Mouse (Mus musculus): ENCODE data around the gene Tex26. TPM values are rescaled to one million over a fixed set of nuclear protein-coding genes. Genes with fewer than 3 reads are reported as not detected.

Gene Tex26
- polyA plus RNA-seq, 1 experiment from 2014 or later: 0.59 TPM

- 93% methylated on average over 7 of the region's 7 CpGs for WGBS
- ATAC-seq (ENCODE audit: low FRiP score, low TSS enrichment): no peak
- no peaks in the 10 kb centered on the region for H3K9me3 ChIP-seq (ENCODE audit: low read length)
- H3K9ac ChIP-seq (replicated peaks; ENCODE audit: low read length): no peak overlapping the region
- H3K4me1 ChIP-seq (ENCODE audit: insufficient read depth, low read length): no peaks in the 10 kb centered on the region
- no peak overlapping the region for H3K27ac ChIP-seq (ENCODE audit: low read length)
- no peaks in the 10 kb centered on the region for H3K27me3 ChIP-seq (ENCODE audit: insufficient read depth, low read length)
- H3K36me3 ChIP-seq (ENCODE audit: insufficient read depth, low read length): no peaks in the 10 kb centered on the region
- no peak overlapping the region for H3K4me2 ChIP-seq (replicated peaks; ENCODE audit: low read depth, low read length)
- no peak overlapping the region for H3K4me3 ChIP-seq (ENCODE audit: low read length)
Observed at GRCm38 (mm10) chr5:149481920-149482319, 42.5 kb downstream of the Tex26 start.

GRCm38 (mm10) chr5:149483321-149484052, 44.0 kb downstream of the Tex26 start:
- no peak overlapping the region for H3K4me2 ChIP-seq (replicated peaks; ENCODE audit: low read depth, low read length)
- no peaks in the 10 kb centered on the region for H3K4me1 ChIP-seq (ENCODE audit: insufficient read depth, low read length)
- H3K27me3 ChIP-seq (ENCODE audit: insufficient read depth, low read length): no peaks in the 10 kb centered on the region
- H3K9me3 ChIP-seq (ENCODE audit: low read length): no peaks in the 10 kb centered on the region
- no peak overlapping the region for H3K27ac ChIP-seq (ENCODE audit: low read length)
- no peak overlapping the region for H3K9ac ChIP-seq (replicated peaks; ENCODE audit: low read length)
- no peak overlapping the region for H3K4me3 ChIP-seq (ENCODE audit: low read length)
- 66% methylated on average over 12 of the region's 12 CpGs for WGBS
- H3K36me3 ChIP-seq (ENCODE audit: insufficient read depth, low read length): no peaks in the 10 kb centered on the region
- ATAC-seq (ENCODE audit: low FRiP score, low TSS enrichment): no peak

- WGBS: 44% methylated on average over 12 of the region's 12 CpGs
- no peaks in the 10 kb centered on the region for H3K36me3 ChIP-seq (ENCODE audit: insufficient read depth, low read length)
- H3K4me2 ChIP-seq (replicated peaks; ENCODE audit: low read depth, low read length): no peak overlapping the region
- no peak overlapping the region for H3K27ac ChIP-seq (ENCODE audit: low read length)
- H3K9ac ChIP-seq (replicated peaks; ENCODE audit: low read length): no peak overlapping the region
- no peak overlapping the region for H3K4me3 ChIP-seq (ENCODE audit: low read length)
- H3K9me3 ChIP-seq (ENCODE audit: low read length): no peaks in the 10 kb centered on the region
- H3K27me3 ChIP-seq (ENCODE audit: insufficient read depth, low read length): no peaks in the 10 kb centered on the region
- ATAC-seq (ENCODE audit: low FRiP score, low TSS enrichment): peak; percentile 75; the same call in 1 of the 2 replicates
- H3K4me1 ChIP-seq (ENCODE audit: insufficient read depth, low read length): no peaks in the 10 kb centered on the region
Observed at GRCm38 (mm10) chr5:149484270-149484669, 44.8 kb downstream of the Tex26 start.

- WGBS: 92% methylated on average over 6 of the region's 6 CpGs
- H3K27me3 ChIP-seq (ENCODE audit: insufficient read depth, low read length): no peaks in the 10 kb centered on the region
- no peak overlapping the region for H3K4me3 ChIP-seq (ENCODE audit: low read length)
- no peaks in the 10 kb centered on the region for H3K36me3 ChIP-seq (ENCODE audit: insufficient read depth, low read length)
- no peak overlapping the region for H3K9ac ChIP-seq (replicated peaks; ENCODE audit: low read length)
- no peaks in the 10 kb centered on the region for H3K4me1 ChIP-seq (ENCODE audit: insufficient read depth, low read length)
- H3K9me3 ChIP-seq (ENCODE audit: low read length): no peaks in the 10 kb centered on the region
- H3K27ac ChIP-seq (ENCODE audit: low read length): no peak overlapping the region
- no peak overlapping the region for H3K4me2 ChIP-seq (replicated peaks; ENCODE audit: low read depth, low read length)
- no peak for ATAC-seq (ENCODE audit: low FRiP score, low TSS enrichment)
Observed at GRCm38 (mm10) chr5:149485447-149485846, 46.0 kb downstream of the Tex26 start.

GRCm38 (mm10) chr5:149488360-149489021, 49.0 kb downstream of the Tex26 start:
- H3K36me3 ChIP-seq (ENCODE audit: insufficient read depth, low read length): no peaks in the 10 kb centered on the region
- H3K9me3 ChIP-seq (ENCODE audit: low read length): no peaks in the 10 kb centered on the region
- no peak overlapping the region for H3K9ac ChIP-seq (replicated peaks; ENCODE audit: low read length)
- H3K27ac ChIP-seq (ENCODE audit: low read length): no peak overlapping the region
- H3K4me1 ChIP-seq (ENCODE audit: insufficient read depth, low read length): no peaks in the 10 kb centered on the region
- no peak overlapping the region for H3K4me3 ChIP-seq (ENCODE audit: low read length)
- no peaks in the 10 kb centered on the region for H3K27me3 ChIP-seq (ENCODE audit: insufficient read depth, low read length)
- H3K4me2 ChIP-seq (replicated peaks; ENCODE audit: low read depth, low read length): no peak overlapping the region
- ATAC-seq (ENCODE audit: low FRiP score, low TSS enrichment): no peak
- WGBS: 48% methylated on average over 11 of the region's 11 CpGs

GRCm38 (mm10) chr5:149489136-149489535, 49.7 kb downstream of the Tex26 start:
- H3K9ac ChIP-seq (replicated peaks; ENCODE audit: low read length): no peak overlapping the region
- H3K4me1 ChIP-seq (ENCODE audit: insufficient read depth, low read length): no peaks in the 10 kb centered on the region
- no peak overlapping the region for H3K27ac ChIP-seq (ENCODE audit: low read length)
- no peak for ATAC-seq (ENCODE audit: low FRiP score, low TSS enrichment)
- no peaks in the 10 kb centered on the region for H3K36me3 ChIP-seq (ENCODE audit: insufficient read depth, low read length)
- 78% methylated on average over 11 of the region's 11 CpGs for WGBS
- no peak overlapping the region for H3K4me3 ChIP-seq (ENCODE audit: low read length)
- no peaks in the 10 kb centered on the region for H3K9me3 ChIP-seq (ENCODE audit: low read length)
- no peak overlapping the region for H3K4me2 ChIP-seq (replicated peaks; ENCODE audit: low read depth, low read length)
- H3K27me3 ChIP-seq (ENCODE audit: insufficient read depth, low read length): no peaks in the 10 kb centered on the region

- Histone ChIP-seq H3K27ac (ENCODE audit: low read length) (no peak overlapping the region), H3K27me3 (ENCODE audit: insufficient read depth, low read length) (no peaks in the 10 kb centered on the region), H3K9ac (replicated peaks; ENCODE audit: low read length) (no peak overlapping the region), H3K4me3 (ENCODE audit: low read length) (no peak overlapping the region), H3K4me1 (ENCODE audit: insufficient read depth, low read length) (no peaks in the 10 kb centered on the region), H3K36me3 (ENCODE audit: insufficient read depth, low read length) (no peaks in the 10 kb centered on the region), H3K9me3 (ENCODE audit: low read length) (no peaks in the 10 kb centered on the region), H3K4me2 (replicated peaks; ENCODE audit: low read depth, low read length) (no peak overlapping the region)
- WGBS: 66% methylated on average over 15 of the region's 15 CpGs
- no peak for ATAC-seq (ENCODE audit: low FRiP score, low TSS enrichment)
Observed at GRCm38 (mm10) chr5:149490275-149490674, 50.8 kb downstream of the Tex26 start.

- Histone ChIP-seq H3K27me3 (ENCODE audit: insufficient read depth, low read length) (0 out of 2 replicates have a peak, but pooled peaks cover 2% of the 10 kb centered on the region), H3K27ac (ENCODE audit: low read length) (no peak overlapping the region), H3K9ac (replicated peaks; ENCODE audit: low read length) (no peak overlapping the region), H3K4me1 (ENCODE audit: insufficient read depth, low read length) (no peaks in the 10 kb centered on the region), H3K4me2 (replicated peaks; ENCODE audit: low read depth, low read length) (no peak overlapping the region), H3K4me3 (ENCODE audit: low read length) (no peak overlapping the region), H3K9me3 (ENCODE audit: low read length) (no peaks in the 10 kb centered on the region), H3K36me3 (ENCODE audit: insufficient read depth, low read length) (no peaks in the 10 kb centered on the region)
- no peak for ATAC-seq (ENCODE audit: low FRiP score, low TSS enrichment)
- 26% methylated on average over 6 of the region's 6 CpGs for WGBS
Observed at GRCm38 (mm10) chr5:149495655-149496054, 56.2 kb downstream of the Tex26 start.

GRCm38 (mm10) chr5:149496401-149497066, 57.1 kb downstream of the Tex26 start:
- H3K4me2 ChIP-seq (replicated peaks; ENCODE audit: low read depth, low read length): no peak overlapping the region
- H3K9ac ChIP-seq (replicated peaks; ENCODE audit: low read length): no peak overlapping the region
- H3K27ac ChIP-seq (ENCODE audit: low read length): no peak overlapping the region
- no peaks in the 10 kb centered on the region for H3K9me3 ChIP-seq (ENCODE audit: low read length)
- WGBS: 61% methylated on average over 12 of the region's 12 CpGs
- no peaks in the 10 kb centered on the region for H3K36me3 ChIP-seq (ENCODE audit: insufficient read depth, low read length)
- no peak overlapping the region for H3K4me3 ChIP-seq (ENCODE audit: low read length)
- ATAC-seq (ENCODE audit: low FRiP score, low TSS enrichment): no peak
- H3K4me1 ChIP-seq (ENCODE audit: insufficient read depth, low read length): no peaks in the 10 kb centered on the region
- 0 out of 2 replicates have a peak, but pooled peaks cover 2% of the 10 kb centered on the region for H3K27me3 ChIP-seq (ENCODE audit: insufficient read depth, low read length)

- 43% methylated on average over 4 of the region's 4 CpGs for WGBS
Observed at GRCm38 (mm10) chr5:149499936-149500335, 60.5 kb downstream of the Tex26 start.

More at GRCm38 (mm10) chr5:149499936-149500335, 60.5 kb downstream of the Tex26 start:
- Histone ChIP-seq H3K4me2 (replicated peaks; ENCODE audit: low read depth, low read length) (no peak overlapping the region), H3K27me3 (ENCODE audit: insufficient read depth, low read length) (0 out of 2 replicates have a peak, but pooled peaks cover 2% of the 10 kb centered on the region), H3K4me3 (ENCODE audit: low read length) (no peak overlapping the region), H3K36me3 (ENCODE audit: insufficient read depth, low read length) (no peaks in the 10 kb centered on the region), H3K9ac (replicated peaks; ENCODE audit: low read length) (no peak overlapping the region), H3K27ac (ENCODE audit: low read length) (no peak overlapping the region), H3K9me3 (ENCODE audit: low read length) (no peaks in the 10 kb centered on the region), H3K4me1 (ENCODE audit: insufficient read depth, low read length) (no peaks in the 10 kb centered on the region)
- no peak for ATAC-seq (ENCODE audit: low FRiP score, low TSS enrichment)

Measured in kidney, embryonic 16.5 days (tissue).